Comparison of ENCODE assay signal across 8 mouse cellular contexts in genomic region chr14:120295355-120296220, GRCm38 (mm10). TPM values are rescaled to one million over a fixed set of nuclear protein-coding genes. Genes with fewer than 3 reads are reported as not detected.
DNase-seq lines count a peak whose midpoint lies in the region; ATAC-seq and TF ChIP-seq lines count a peak whose summit lies in the region.

No protein-coding gene starts in this region.

- no peak overlapping the region for H3K4me3 ChIP-seq in lung, adult 2 months (replicated peaks; ENCODE audit: extremely low read depth, low read depth, low read length)
- no peak overlapping the region for H3K4me3 ChIP-seq in heart, embryonic 11.5 days (ENCODE audit: low read depth, low read length)
- no peak overlapping the region for H3K4me3 ChIP-seq in midbrain, embryonic 16.5 days (ENCODE audit: low read depth, low read length)

- 0 out of 2 replicates have a peak overlapping the region, but pooled peaks have one; percentile 46 for H3K9ac ChIP-seq in heart, embryonic 11.5 days (ENCODE audit: low read depth, low read length)
- no peak overlapping the region for H3K9ac ChIP-seq in midbrain, embryonic 16.5 days (ENCODE audit: low read depth, low read length)

- WGBS in lung, adult 2 months, result 61% methylated on average over 13 of the region's 13 CpGs
- WGBS in heart, embryonic 11.5 days (ENCODE audit: insufficient replicate concordance), result 81% methylated on average over 13 of the region's 13 CpGs
- 79% methylated on average over 13 of the region's 13 CpGs for WGBS in midbrain, embryonic 16.5 days

- peak overlapping the region; percentile 83 for H3K27ac ChIP-seq in heart, embryonic 11.5 days (ENCODE audit: low read depth, low read length)
- H3K27ac ChIP-seq in midbrain, embryonic 16.5 days (ENCODE audit: low read length), result no peak overlapping the region

- no peaks in the 10 kb centered on the region; the same call in 1 of the 2 replicates for H3K36me3 ChIP-seq in heart, embryonic 11.5 days (ENCODE audit: control insufficient read depth, insufficient read depth, low read length)
- no peaks in the 10 kb centered on the region for H3K36me3 ChIP-seq in midbrain, embryonic 16.5 days (ENCODE audit: control insufficient read depth, insufficient read depth, low read length)

- H3K4me1 ChIP-seq in lung, adult 2 months (ENCODE audit: control insufficient read depth, insufficient read depth, low read length), result peaks cover 60% of the 10 kb centered on the region
- peaks cover 75% of the 10 kb centered on the region for H3K4me1 ChIP-seq in heart, embryonic 11.5 days (ENCODE audit: control insufficient read depth, insufficient read depth, low read length)
- peaks cover 5% of the 10 kb centered on the region; the same call in 1 of the 2 replicates for H3K4me1 ChIP-seq in midbrain, embryonic 16.5 days (ENCODE audit: control insufficient read depth, insufficient read depth, low read length)

- no peak for TF ChIP-seq CTCF in lung, adult 2 months (IDR thresholded peaks at IDR 0.05; ENCODE audit: insufficient read depth, low read length)

- H3K4me2 ChIP-seq in heart, embryonic 11.5 days, result peak overlapping the region; percentile 24; the same call in 1 of the 2 replicates
- H3K4me2 ChIP-seq in midbrain, embryonic 16.5 days (ENCODE audit: low read length), result no peak overlapping the region

- no peak for TF ChIP-seq POLR2A in lung, adult 2 months (IDR thresholded peaks at IDR 0.05; ENCODE audit: borderline replicate concordance, extremely low read depth, low read depth, low read length)

- no peaks in the 10 kb centered on the region for H3K27me3 ChIP-seq in heart, embryonic 11.5 days (ENCODE audit: control insufficient read depth, insufficient read depth, low read length)
- no peaks in the 10 kb centered on the region for H3K27me3 ChIP-seq in midbrain, embryonic 16.5 days (ENCODE audit: control insufficient read depth, insufficient read depth, low read depth, low read length)

- ATAC-seq in heart, embryonic 11.5 days (replicated peaks; ENCODE audit: insufficient number of reproducible peaks, low FRiP score, low TSS enrichment), result no peak
- 0 out of 2 replicates have a peak, but pooled peaks have one; percentile 28 for ATAC-seq in midbrain, embryonic 16.5 days

- peak; percentile 61 for DNase-seq in adrenal gland, postnatal 10 days
- no peak for DNase-seq in adrenal gland, adult 2 months
- peak; percentile 29 to 54 for DNase-seq in lung, adult 18-20 months
- DNase-seq in lung, adult 2 months, result no peak
- DNase-seq in ovary, postnatal 14 days (ENCODE audit: low spot score), result no peak
- DNase-seq in layer of hippocampus, adult 8-10 months (ENCODE audit: low spot score in 2 of 2), result no peak

- no peaks in the 10 kb centered on the region for H3K9me3 ChIP-seq in heart, embryonic 11.5 days (replicated peaks; ENCODE audit: control insufficient read depth, low read length)
- no peaks in the 10 kb centered on the region for H3K9me3 ChIP-seq in midbrain, embryonic 16.5 days (replicated peaks; ENCODE audit: control insufficient read depth, low read length, poor library complexity, severe bottlenecking)

RNA-seq across cellular contexts. Expression of gene Mbnl2, which starts 20.1 kb away (rescaled TPM):
- 100 to 1,000 TPM; 182 to 201 TPM for total RNA-seq in adrenal gland, postnatal 10 days (2021)
- total RNA-seq in adrenal gland, adult 2 months (2021), result 100 to 1,000 TPM; 219 to 232 TPM
- 68.6 and 109 TPM in 2 replicates for polyA plus RNA-seq in adrenal gland, adult 2 months (2012; rRNA removed)
- 121 and 130 TPM in 2 replicates for polyA plus RNA-seq in lung, adult 2 months (2012; rRNA removed)
- 107 and 126 TPM in 2 replicates for polyA plus RNA-seq in heart, embryonic 11.5 days (2014; fragmentation: Nextera tagmentation; extraction: Ambion mirVana)
- 21.8 and 23.6 TPM in 2 replicates for polyA plus RNA-seq in midbrain, embryonic 16.5 days (2015; fragmentation: Nextera tagmentation; extraction: Ambion mirVana)
- total RNA-seq in layer of hippocampus, adult 8-10 months (2022), result 100 to 1,000 TPM; 203 to 270 (median 247) TPM

Comparison
In these comparisons a context has a peak if more than half of its experiments do, and no peak if none do; other contexts are left out.
1. DNase-seq: peak in adrenal gland, postnatal 10 days (single experiment) and lung, adult 18-20 months (2 of 2); none in adrenal gland, adult 2 months (single experiment), lung, adult 2 months (single experiment), ovary, postnatal 14 days (single experiment) and layer of hippocampus, adult 8-10 months (0 of 2).